Mouse (Mus musculus): ENCODE data around the gene Crnkl1.
"Not testable (repeated sequence)": the region's sequence is repeated elsewhere in the genome, so short reads cannot be mapped to it uniquely, and the experiment has no call there.

The Crnkl1 gene

GRCm38 (mm10) chr2:145920941-145921650 is 13.7 kb downstream of the Crnkl1 start:
- no peak for DNase-seq (ENCODE audit: inconsistent ontology term)

DNA sequence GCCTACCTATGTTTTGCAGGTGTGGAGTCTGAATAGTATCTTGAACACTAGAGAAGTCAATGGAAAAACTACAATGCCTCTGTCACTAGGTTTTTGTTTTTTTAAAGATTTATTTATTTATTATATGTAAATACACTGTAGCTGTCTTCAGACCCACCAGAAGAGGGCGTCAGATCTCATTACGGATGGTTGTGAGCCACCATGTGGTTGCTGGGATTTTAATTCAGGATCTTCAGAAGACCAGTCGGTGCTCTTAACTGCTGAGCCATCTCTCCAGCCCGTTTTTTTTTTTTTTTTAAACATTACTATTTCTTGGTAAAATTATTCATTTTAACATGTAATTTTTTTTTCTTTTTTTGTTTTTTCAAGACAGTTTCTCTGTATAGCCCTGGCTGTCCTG is 28.9 kb downstream of the Crnkl1 start:
- DNase-seq (ENCODE audit: inconsistent ontology term) = not testable (repeated sequence)

DNA sequence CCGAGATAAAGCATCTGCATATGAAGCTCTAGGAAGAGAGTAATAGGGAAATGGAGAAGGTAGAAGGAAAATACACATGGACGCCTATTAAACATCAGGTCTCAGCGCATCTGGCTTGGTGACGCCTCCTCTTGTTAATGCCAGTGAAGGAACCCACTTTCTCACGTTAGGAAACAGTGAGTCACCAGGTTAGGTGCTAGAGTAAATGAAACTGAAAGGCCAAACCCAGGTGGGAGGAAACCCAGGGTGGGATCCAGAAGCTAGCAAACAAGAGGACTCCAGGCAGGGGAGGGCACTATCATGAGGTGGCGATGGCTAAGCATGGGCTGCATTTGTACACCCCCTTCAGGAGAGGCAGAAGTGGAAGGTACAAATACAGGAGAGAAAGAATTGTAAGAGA is 29.7 kb downstream of the Crnkl1 start:
- DNase-seq (ENCODE audit: inconsistent ontology term) = no peak

DNA sequence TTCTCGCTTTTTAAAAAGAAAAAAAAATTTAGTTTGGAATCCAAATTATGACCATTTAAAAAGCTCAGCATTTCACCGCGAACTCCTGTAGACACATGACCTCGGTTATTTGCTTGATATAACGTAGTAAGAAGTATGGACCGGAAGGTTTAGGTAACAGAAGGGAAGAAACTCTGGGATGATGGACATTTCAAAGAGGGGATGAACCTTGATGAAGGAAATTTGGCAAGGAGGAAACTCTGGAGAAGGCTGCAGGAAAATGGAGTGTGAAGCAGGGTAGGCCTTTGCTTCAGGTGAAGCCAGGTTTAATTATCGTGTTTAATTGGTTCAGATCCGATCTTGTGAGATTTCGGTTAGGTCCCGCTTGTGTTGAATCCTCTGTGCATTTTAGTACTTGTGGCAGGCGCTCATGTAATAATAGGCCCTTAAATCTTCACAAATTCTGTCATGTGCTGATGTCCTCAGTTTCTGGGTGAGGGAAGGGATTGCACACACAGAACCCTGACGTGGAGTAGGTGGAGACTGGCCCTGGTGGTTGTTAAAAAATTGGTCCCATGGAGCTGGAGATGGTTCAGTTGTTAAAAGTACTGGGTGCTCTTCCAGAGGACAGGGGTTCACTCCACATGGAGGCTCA is 30.7 kb downstream of the Crnkl1 start:
- no peak for DNase-seq (ENCODE audit: inconsistent ontology term)

- peak; percentile 93 for DNase-seq (ENCODE audit: inconsistent ontology term)
Observed at GRCm38 (mm10) chr2:145903061-145903901, 31.5 kb downstream of the Crnkl1 start.

- DNase-seq (ENCODE audit: inconsistent ontology term) = no peak
Observed at GRCm38 (mm10) chr2:145901861-145902260, 33.0 kb downstream of the Crnkl1 start, which contains the start of gene Naa20. Naa20 (plus strand) TSS chr2:145902099.

- DNase-seq (ENCODE audit: inconsistent ontology term) = not testable (repeated sequence)
Observed at GRCm38 (mm10) chr2:145900318-145900717, 34.5 kb downstream of the Crnkl1 start.

DNA sequence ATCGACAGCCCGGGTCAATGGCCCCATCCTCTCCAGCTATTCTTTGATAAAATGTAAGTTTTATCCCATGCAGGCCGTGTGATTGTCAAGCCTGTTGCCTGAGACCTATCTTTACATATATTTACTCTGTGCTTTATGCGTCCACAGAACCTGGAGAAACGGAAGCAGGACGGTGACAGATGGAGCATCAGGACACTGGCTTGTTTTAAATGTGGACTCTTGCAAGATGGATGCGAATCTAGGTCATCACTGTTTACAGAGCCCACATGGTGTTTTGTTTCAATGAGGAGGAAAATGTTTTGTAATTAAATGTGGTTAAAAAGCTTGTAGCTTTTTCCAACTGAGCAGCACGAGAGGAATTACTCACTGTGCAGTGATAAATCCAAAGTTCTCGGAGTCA is 36.7 kb downstream of the Crnkl1 start:
- DNase-seq (ENCODE audit: inconsistent ontology term) = peak; percentile 46

DNA sequence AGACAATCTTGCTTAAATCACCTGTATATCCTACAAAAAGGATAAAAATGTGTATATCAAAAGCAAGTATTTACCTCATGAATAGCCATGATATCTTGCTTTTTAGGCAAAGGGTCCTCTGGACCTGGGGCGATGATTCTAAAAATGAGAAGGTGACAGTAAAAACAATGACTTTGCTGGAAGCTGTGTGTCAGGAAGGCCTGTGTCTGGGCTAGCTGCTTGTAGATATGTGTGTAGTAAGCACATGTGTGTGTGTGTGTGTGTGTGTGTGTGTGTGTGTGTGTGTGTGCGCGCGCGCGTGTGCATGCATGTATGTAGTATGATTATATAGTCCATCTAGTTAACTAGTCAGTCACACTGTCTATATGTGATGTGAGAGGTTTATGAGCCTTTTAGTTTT is 41.1 kb downstream of the Crnkl1 start:
- DNase-seq (ENCODE audit: inconsistent ontology term) = no peak

DNA sequence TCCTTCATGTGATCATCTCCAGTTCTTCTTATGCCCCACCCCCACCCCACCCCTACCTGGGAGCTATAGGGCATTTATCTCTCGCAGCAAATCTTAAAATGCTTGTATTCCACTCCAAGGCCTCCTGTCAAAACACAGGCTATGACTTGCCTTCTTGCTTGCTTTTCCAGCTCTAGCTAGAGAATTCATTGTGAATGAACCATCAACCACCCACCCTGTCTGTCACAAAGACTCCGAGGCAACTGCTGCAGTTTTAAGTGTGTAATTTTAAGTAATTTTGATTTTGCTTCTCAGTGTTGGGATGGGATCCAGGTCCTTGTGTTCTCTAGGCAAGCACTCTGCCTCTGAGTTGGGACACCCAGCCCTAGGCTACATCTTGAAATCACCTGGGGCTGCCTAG is 44.2 kb downstream of the Crnkl1 start:
- DNase-seq (ENCODE audit: inconsistent ontology term) = no peak

DNA sequence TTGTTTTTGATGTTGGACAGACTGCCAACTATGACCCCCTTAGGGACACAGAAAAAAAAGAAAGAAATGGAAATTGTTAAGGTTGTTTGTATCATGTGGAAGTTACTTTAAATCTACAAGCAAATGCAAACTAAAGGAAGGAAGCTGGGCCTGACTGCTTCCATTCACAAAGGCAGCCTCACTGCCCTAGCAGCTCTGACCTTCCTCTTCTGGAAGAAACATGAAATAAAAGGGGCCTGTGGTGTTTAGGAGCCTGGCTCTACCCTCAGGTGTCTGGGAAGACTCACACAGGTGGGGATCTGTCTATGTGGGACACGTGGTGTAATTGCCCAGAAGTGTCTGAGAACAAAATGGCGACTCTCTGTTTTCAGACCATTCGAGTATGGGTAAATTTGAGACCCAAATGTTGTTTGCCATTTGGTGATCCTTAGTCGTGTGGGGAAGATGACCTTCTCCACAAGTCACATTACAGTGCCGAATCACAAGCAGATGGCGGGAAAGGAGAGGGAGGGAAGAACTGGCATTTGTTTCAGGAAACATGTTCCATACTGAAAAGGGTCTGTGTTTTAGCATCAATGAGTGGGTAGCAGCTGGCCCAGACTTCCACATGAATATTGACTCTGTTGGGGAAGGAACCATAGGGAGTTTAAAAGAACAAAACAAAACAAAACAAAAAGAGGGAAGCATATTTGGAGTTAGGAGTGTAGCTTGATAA is 45.9 kb downstream of the Crnkl1 start:
- DNase-seq (ENCODE audit: inconsistent ontology term) = no peak

GRCm38 (mm10) chr2:145887937-145888765 is 46.7 kb downstream of the Crnkl1 start:
- DNase-seq (ENCODE audit: inconsistent ontology term) = peak; percentile 34

DNA sequence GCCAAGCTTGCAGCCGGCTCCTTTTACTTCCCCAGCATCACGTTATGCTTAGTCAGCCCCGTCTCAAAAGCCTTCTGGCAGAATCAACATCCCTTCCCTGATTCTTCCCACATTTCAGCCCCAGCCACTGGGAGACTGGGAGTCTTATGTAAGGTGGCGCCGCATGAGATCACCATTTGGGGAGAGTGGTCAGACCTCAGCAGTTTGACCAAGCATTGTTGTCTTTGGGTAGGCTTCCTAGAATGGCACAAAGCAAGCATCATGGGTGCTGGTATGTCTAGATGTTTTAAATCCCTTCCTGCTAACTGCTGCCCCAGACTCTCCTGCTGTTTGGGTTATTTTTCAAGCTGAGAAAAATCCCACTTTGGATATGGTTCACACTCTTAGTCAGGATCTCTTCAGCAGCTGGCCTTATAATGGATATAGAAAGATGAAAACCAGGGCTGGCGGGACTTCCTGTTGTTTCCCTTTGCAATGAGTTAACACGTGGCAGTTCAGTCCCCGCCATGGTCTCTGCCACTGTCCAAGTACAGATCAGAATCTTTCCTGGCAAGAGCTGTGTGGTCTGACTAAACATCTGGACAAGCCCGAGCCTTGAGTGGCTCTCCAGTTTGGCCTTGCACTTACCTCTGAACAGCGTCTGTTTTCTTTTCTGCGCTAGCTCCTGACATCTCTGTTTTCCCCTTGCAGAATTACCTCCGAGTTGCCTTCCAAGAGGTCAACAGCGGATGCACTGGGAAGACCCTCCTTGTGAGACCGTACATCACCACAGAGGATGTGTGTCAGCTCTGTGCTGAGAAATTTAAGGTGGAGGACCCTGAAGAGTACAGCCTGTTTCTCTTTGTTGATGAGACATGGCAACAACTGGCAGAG is 49.7 kb downstream of the Crnkl1 start:
- peak; percentile 52 for DNase-seq (ENCODE audit: inconsistent ontology term)

DNA sequence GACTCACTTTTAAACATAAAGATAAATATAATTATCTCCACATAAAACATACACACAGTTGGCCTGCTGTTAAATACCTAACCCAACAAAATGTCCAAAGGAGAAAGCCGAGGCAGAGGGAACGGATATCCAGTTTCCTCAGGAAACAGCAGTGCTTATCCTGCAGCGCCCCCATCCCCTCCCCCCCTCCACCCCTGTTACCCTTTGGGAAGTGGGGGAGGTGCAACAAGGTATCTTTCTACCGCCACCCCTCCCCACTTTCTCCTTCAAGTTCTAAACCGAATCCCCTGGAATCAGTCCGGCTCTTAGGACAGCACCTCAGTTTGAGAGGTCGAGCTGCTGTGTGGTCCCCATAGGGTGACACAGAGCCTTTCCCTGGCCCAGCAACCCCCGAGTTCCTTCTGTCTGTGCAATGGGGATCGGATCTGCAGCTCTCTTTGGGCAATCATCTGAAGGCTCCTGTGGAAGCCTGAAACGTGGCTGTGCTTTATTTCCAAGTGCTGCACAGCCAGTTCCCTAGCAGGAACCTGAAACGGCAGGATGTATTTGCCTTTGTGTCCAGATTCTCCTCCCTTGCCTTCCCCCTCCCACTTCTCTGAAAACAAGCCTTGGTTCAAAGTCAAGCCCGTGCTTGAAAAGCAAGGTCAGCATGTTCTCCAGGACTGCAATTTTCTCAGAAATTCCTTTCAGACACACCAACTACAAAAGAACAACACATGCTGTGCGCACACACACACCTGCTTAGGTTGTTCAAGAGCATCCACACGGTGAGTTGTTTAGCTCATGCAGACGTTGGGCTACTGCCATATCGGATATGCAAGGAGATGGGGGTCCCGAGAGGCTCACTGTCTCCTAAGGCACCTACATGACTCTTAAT is 50.5 kb downstream of the Crnkl1 start:
- DNase-seq (ENCODE audit: inconsistent ontology term) = no peak

- DNase-seq (ENCODE audit: inconsistent ontology term) = peak; percentile 49
Observed at GRCm38 (mm10) chr2:145882398-145882797, 52.4 kb downstream of the Crnkl1 start.

DNA sequence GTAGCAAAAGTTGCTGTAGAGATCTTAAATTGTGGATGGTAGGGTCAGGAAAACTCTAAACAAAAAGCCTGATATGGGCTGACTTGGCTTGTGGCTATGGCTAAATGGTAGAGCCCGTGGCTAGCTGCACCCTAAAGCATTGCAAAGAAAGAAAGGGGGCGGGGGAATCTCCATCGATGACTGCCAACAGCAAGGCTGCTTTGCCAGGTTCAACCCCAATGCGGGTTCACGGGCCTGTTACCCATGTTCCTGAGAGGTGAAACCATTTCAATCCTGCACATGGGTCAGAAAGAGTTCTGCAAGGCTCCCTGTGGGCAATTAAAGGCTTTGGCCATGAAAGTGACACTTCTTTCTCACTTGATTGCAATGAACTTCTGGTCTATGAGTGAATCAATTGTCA is 52.9 kb downstream of the Crnkl1 start:
- DNase-seq (ENCODE audit: inconsistent ontology term) = no peak

- no peak for DNase-seq (ENCODE audit: inconsistent ontology term)
Observed at GRCm38 (mm10) chr2:145880887-145881747, 53.7 kb downstream of the Crnkl1 start.

GRCm38 (mm10) chr2:145877191-145877590 is 57.6 kb downstream of the Crnkl1 start:
- DNase-seq (ENCODE audit: inconsistent ontology term) = peak; percentile 57
